Mouse (Mus musculus): ENCODE data around the gene Lgals2.
"Not testable (repeated sequence)": the region's sequence is repeated elsewhere in the genome, so short reads cannot be mapped to it uniquely, and the experiment has no call there.

GRCm38 (mm10) chr15:78846805-78847204 is 8.5 kb downstream of the Lgals2 start:
- not testable (repeated sequence) for TF ChIP-seq CTCF (IDR thresholded peaks at IDR 0.05; ENCODE audit: control insufficient read depth, insufficient read depth, insufficient replicate concordance, low read depth, low read length); POLR2A (IDR thresholded peaks at IDR 0.05; ENCODE audit: control insufficient read depth, low read depth, low read length)

Measured in testis, adult 2 months (tissue).